Comparison of ENCODE assay signal across 16 mouse cellular contexts in genomic region chr5:75084871-75085520, GRCm38 (mm10). TPM values are rescaled to one million over a fixed set of nuclear protein-coding genes. Genes with fewer than 3 reads are reported as not detected.
DNase-seq lines count a peak whose midpoint lies in the region; ATAC-seq and TF ChIP-seq lines count a peak whose summit lies in the region.
"Had no signal": no experiment of that assay in that cellular context is flagged by ENCODE, and none has a peak within 500 bp of the region (broad histone marks: within the 10 kb centered on the region; RNA-seq: fewer than 3 reads in every experiment).

No protein-coding gene starts in this region.

- TF ChIP-seq EP300 in ES-Bruce4 (IDR thresholded peaks at IDR 0.05; ENCODE audit: insufficient read depth, low read depth, low read length), result peak; percentile 61; the same call in 1 of the 2 replicates

- H3K4me3 ChIP-seq in ES-Bruce4 (ENCODE audit: low read depth, low read length), result no peak overlapping the region; the same call in 1 of the 2 replicates
- no peak overlapping the region; the same call in 1 of the 2 replicates for H3K4me3 ChIP-seq in forebrain, embryonic 14.5 days (ENCODE audit: low read depth, low read length)
- 0 out of 2 replicates have a peak overlapping the region, but pooled peaks have one; percentile 8 for H3K4me3 ChIP-seq in limb, embryonic 12.5 days (replicated peaks)
- no peak overlapping the region for H3K4me3 ChIP-seq in intestine, postnatal 0 days (ENCODE audit: low read depth, low read length)
- H3K4me3 ChIP-seq: erythroblast, embryonic 14.5 days; lung, embryonic 15.5 days had no signal

- H3K9ac ChIP-seq in ES-Bruce4 (ENCODE audit: low read depth, poor library complexity, severe bottlenecking), result no peak overlapping the region
- no peak overlapping the region for H3K9ac ChIP-seq in forebrain, embryonic 14.5 days (ENCODE audit: low read length)
- H3K9ac ChIP-seq in limb, embryonic 12.5 days (replicated peaks), result no peak overlapping the region
- no peak overlapping the region for H3K9ac ChIP-seq in intestine, postnatal 0 days (ENCODE audit: low read depth, low read length)
- H3K9ac ChIP-seq: lung, embryonic 15.5 days had no signal

- no peak for TF ChIP-seq POLR2A in ES-Bruce4 (IDR thresholded peaks at IDR 0.05; ENCODE audit: insufficient read depth, low read length)

- no peaks in the 10 kb centered on the region for H3K9me3 ChIP-seq in ES-Bruce4 (replicated peaks; ENCODE audit: control insufficient read depth, insufficient read depth, low read length, poor library complexity, severe bottlenecking)
- H3K9me3 ChIP-seq in forebrain, embryonic 14.5 days (replicated peaks; ENCODE audit: control insufficient read depth, low read length), result no peaks in the 10 kb centered on the region
- H3K9me3 ChIP-seq in limb, embryonic 12.5 days, result no peaks in the 10 kb centered on the region
- H3K9me3 ChIP-seq in intestine, postnatal 0 days (ENCODE audit: control insufficient read depth), result no peaks in the 10 kb centered on the region
- H3K9me3 ChIP-seq: lung, embryonic 15.5 days had no signal

- peaks cover 6% of the 10 kb centered on the region for H3K4me1 ChIP-seq in ES-Bruce4 (ENCODE audit: control insufficient read depth, insufficient read depth, low read length)
- H3K4me1 ChIP-seq in forebrain, embryonic 14.5 days (ENCODE audit: control insufficient read depth, insufficient read depth, low read length), result peaks cover 15% of the 10 kb centered on the region
- 0 out of 2 replicates have a peak, but pooled peaks cover 8% of the 10 kb centered on the region for H3K4me1 ChIP-seq in limb, embryonic 12.5 days (replicated peaks)
- H3K4me1 ChIP-seq in intestine, postnatal 0 days (replicated peaks; ENCODE audit: control insufficient read depth, insufficient read depth, low read length), result no peaks in the 10 kb centered on the region

- H3K36me3 ChIP-seq in ES-Bruce4 (ENCODE audit: control insufficient read depth, insufficient read depth, low read length, poor library complexity, severe bottlenecking), result no peaks in the 10 kb centered on the region
- H3K36me3 ChIP-seq in forebrain, embryonic 14.5 days (ENCODE audit: control insufficient read depth, insufficient read depth, low read length), result no peaks in the 10 kb centered on the region
- H3K36me3 ChIP-seq in limb, embryonic 12.5 days, result no peaks in the 10 kb centered on the region
- no peaks in the 10 kb centered on the region for H3K36me3 ChIP-seq in intestine, postnatal 0 days (ENCODE audit: control insufficient read depth, insufficient read depth)
- H3K36me3 ChIP-seq: lung, embryonic 15.5 days had no signal

- H3K27me3 ChIP-seq in ES-Bruce4 (ENCODE audit: control insufficient read depth, insufficient read depth, low read length, poor library complexity, severe bottlenecking), result peaks cover 10% of the 10 kb centered on the region
- peaks cover 59% of the 10 kb centered on the region for H3K27me3 ChIP-seq in forebrain, embryonic 14.5 days (replicated peaks; ENCODE audit: control insufficient read depth, insufficient read depth, low read length)
- H3K27me3 ChIP-seq in limb, embryonic 12.5 days, result peaks cover 93% of the 10 kb centered on the region
- H3K27me3 ChIP-seq in intestine, postnatal 0 days (replicated peaks; ENCODE audit: control insufficient read depth, insufficient read depth, low read length), result peaks cover 76% of the 10 kb centered on the region

- peak; percentile 68 for ATAC-seq in forebrain, embryonic 14.5 days
- ATAC-seq in limb, embryonic 12.5 days (ENCODE audit: insufficient number of reproducible peaks, insufficient read depth, low FRiP score, low TSS enrichment, low read depth), result no peak; the same call in 1 of the 2 replicates
- no peak for ATAC-seq in intestine, postnatal 0 days
- ATAC-seq: inflammation-experienced regulatory T-cells, adult 6 months had no signal

- H3K4me2 ChIP-seq in forebrain, embryonic 14.5 days (ENCODE audit: low read length), result peak overlapping the region; percentile 44
- peak overlapping the region; percentile 23; the same call in 1 of the 2 replicates for H3K4me2 ChIP-seq in limb, embryonic 12.5 days
- no peak overlapping the region for H3K4me2 ChIP-seq in intestine, postnatal 0 days (replicated peaks; ENCODE audit: low read depth)

- no peak for TF ChIP-seq CTCF in ES-Bruce4 (IDR thresholded peaks at IDR 0.05; ENCODE audit: low read depth, low read length)
- no peak for TF ChIP-seq CTCF in intestine, postnatal 0 days (IDR thresholded peaks at IDR 0.05; ENCODE audit: low read depth)

- WGBS in forebrain, embryonic 14.5 days, result under 1% methylated on average over 25 of the region's 25 CpGs
- WGBS in limb, embryonic 12.5 days, result under 1% methylated on average over 25 of the region's 25 CpGs
- WGBS in intestine, postnatal 0 days, result 1% methylated on average over 25 of the region's 25 CpGs

- DNase-seq in R1 (ENCODE audit: low read depth, low spot score), result peak; percentile 89
- peak; percentile 78 for DNase-seq in forebrain, embryonic 14.5 days (ENCODE audit: low spot score)
- no peak for DNase-seq in right cerebral cortex, postnatal 10 days (ENCODE audit: low spot score in 2 of 2)
- no peak for DNase-seq in kidney, adult 8-10 months
- DNase-seq: adrenal gland, postnatal 25 days; cerebellum, adult 18-20 months; left cerebral cortex, postnatal 4 days; thymus, adult 2 months had no signal

- no peak overlapping the region for H3K27ac ChIP-seq in ES-Bruce4 (ENCODE audit: insufficient read depth, low read length)
- peak overlapping the region; percentile 6; the same call in 1 of the 2 replicates for H3K27ac ChIP-seq in forebrain, embryonic 14.5 days (ENCODE audit: low read depth, low read length)
- no peak overlapping the region for H3K27ac ChIP-seq in limb, embryonic 12.5 days
- no peak overlapping the region for H3K27ac ChIP-seq in intestine, postnatal 0 days (ENCODE audit: low read depth, low read length)
- H3K27ac ChIP-seq: lung, embryonic 15.5 days had no signal

RNA-seq across cellular contexts. Expression of gene Gsx2, which starts 9.6 kb away (rescaled TPM):
- polyA plus RNA-seq in ES-Bruce4 (2011; ENCODE audit: insufficient read depth, insufficient read length, low read depth, missing spikeins), result not detected in 2 replicates
- polyA plus RNA-seq in forebrain, embryonic 14.5 days (2014; fragmentation: Nextera tagmentation; extraction: Ambion mirVana), result 5.6 and 7.4 TPM in 2 replicates
- polyA plus RNA-seq in limb, embryonic 12.5 days (2016; fragmentation: Nextera tagmentation; extraction: Ambion mirVana), result not detected in 2 replicates
- not detected in 2 replicates for polyA plus RNA-seq in intestine, postnatal 0 days (2015; fragmentation: Nextera tagmentation; extraction: Ambion mirVana)
- polyA plus RNA-seq: erythroblast, embryonic 14.5 days; gonadal fat pad, adult 2 months; inflammation-experienced regulatory T-cells, adult 6 months; lung, embryonic 15.5 days; small intestine, adult 2 months; thymus, adult 2 months had no signal

RNA-seq across cellular contexts. Expression of gene Chic2, which starts 40.4 kb away (rescaled TPM):
- polyA plus RNA-seq in ES-Bruce4 (2011; ENCODE audit: insufficient read depth, insufficient read length, low read depth, missing spikeins), result 21.7 and 23.7 TPM in 2 replicates
- 40.6 and 48.0 TPM in 2 replicates for polyA plus RNA-seq in forebrain, embryonic 14.5 days (2014; fragmentation: Nextera tagmentation; extraction: Ambion mirVana)
- polyA plus RNA-seq in limb, embryonic 12.5 days (2016; fragmentation: Nextera tagmentation; extraction: Ambion mirVana), result 55.0 and 56.8 TPM in 2 replicates
- polyA plus RNA-seq in intestine, postnatal 0 days (2015; fragmentation: Nextera tagmentation; extraction: Ambion mirVana), result 30.7 and 34.7 TPM in 2 replicates

Comparison
In these comparisons a context has a peak if more than half of its experiments do, and no peak if none do; other contexts are left out.
1. DNase-seq: peak in R1 (single experiment) and forebrain, embryonic 14.5 days (single experiment); none in right cerebral cortex, postnatal 10 days (0 of 2) and kidney, adult 8-10 months (0 of 2).